Mouse (Mus musculus): ENCODE results near the gene Kdm4a. TPM values are rescaled to one million over a fixed set of nuclear protein-coding genes. Genes with fewer than 3 reads are reported as not detected.
A peak's percentile ranks its signal among the peaks of the same experiment; 100 is the strongest.

Gene Kdm4a
- 39.8 TPM for polyA plus RNA-seq (2021)

- no peaks in the 10 kb centered on the region for H3K27me3 ChIP-seq
- POLR2A ChIA-PET: interaction anchor here (0.7 kb wide), 1 partner anchor 44 kb away, joined by 4 read pairs; no protein-coding TSS in a partner anchor
- peak; percentile 100 for ATAC-seq
- DNase-seq (ENCODE audit: low read depth, low spot score): peak; percentile 95
- CTCF ChIA-PET: interaction anchor here (0.7 to 1.9 kb wide), 8 partner anchors 20 to 252 kb away, joined by 3 to 5 read pairs (median 3); no protein-coding TSS in a partner anchor
- TF ChIP-seq CTCF (IDR thresholded peaks at IDR 0.05): no peak
- in situ Hi-C loops (cut with MboI; ENCODE audit: low pct_unique_long_range_greater_than_20kb): no loop called here
Observed at GRCm38 (mm10) chr4:118179467-118180300, at the start of gene Kdm4a. Gene Kdm4a, minus strand, starts transcription at chr4:118180043.

GRCm38 (mm10) chr4:118229035-118229770 is 49.4 kb upstream of the Kdm4a start:
- POLR2A ChIA-PET: no interaction called here
- H3K27me3 ChIP-seq: no peaks in the 10 kb centered on the region
- DNase-seq (ENCODE audit: low read depth, low spot score) (no peak), ATAC-seq (no peak)
- CTCF ChIA-PET: interaction anchor here (1.6 kb wide), 1 partner anchor 13 kb away, joined by 3 read pairs; no protein-coding TSS in a partner anchor
- in situ Hi-C loops (cut with MboI; ENCODE audit: low pct_unique_long_range_greater_than_20kb): no loop called here
- TF ChIP-seq CTCF (IDR thresholded peaks at IDR 0.05): no peak

GRCm38 (mm10) chr4:118227398-118227797 is 47.6 kb upstream of the Kdm4a start:
- no peak for ATAC-seq
- no peaks in the 10 kb centered on the region for H3K27me3 ChIP-seq
- in situ Hi-C loops (cut with MboI; ENCODE audit: low pct_unique_long_range_greater_than_20kb): no loop called here
- TF ChIP-seq CTCF (IDR thresholded peaks at IDR 0.05): no peak
- POLR2A ChIA-PET: no interaction called here
- DNase-seq (ENCODE audit: low read depth, low spot score): no peak
- CTCF ChIA-PET: interaction anchor here (1.4 kb wide), 1 partner anchor 8 kb away, joined by 3 read pairs; no protein-coding TSS in a partner anchor

GRCm38 (mm10) chr4:118221261-118221660 is 41.4 kb upstream of the Kdm4a start:
- no peak for ATAC-seq
- in situ Hi-C loops (cut with MboI; ENCODE audit: low pct_unique_long_range_greater_than_20kb): no loop called here

GRCm38 (mm10) chr4:118220756-118221155 is 40.9 kb upstream of the Kdm4a start:
- H3K27me3 ChIP-seq: no peaks in the 10 kb centered on the region
- in situ Hi-C loops (cut with MboI; ENCODE audit: low pct_unique_long_range_greater_than_20kb): no loop called here
- TF ChIP-seq CTCF (IDR thresholded peaks at IDR 0.05): no peak
- ChIA-PET CTCF (no interaction called here), POLR2A (no interaction called here)
- no peak for DNase-seq (ENCODE audit: low read depth, low spot score)
- ATAC-seq: no peak

More at GRCm38 (mm10) chr4:118221261-118221660, 41.4 kb upstream of the Kdm4a start:
- POLR2A ChIA-PET: no interaction called here
- CTCF ChIA-PET: no interaction called here
- no peak for DNase-seq (ENCODE audit: low read depth, low spot score)
- H3K27me3 ChIP-seq: no peaks in the 10 kb centered on the region
- no peak for TF ChIP-seq CTCF (IDR thresholded peaks at IDR 0.05)

GRCm38 (mm10) chr4:118219487-118219886 is 39.6 kb upstream of the Kdm4a start:
- no peak for TF ChIP-seq CTCF (IDR thresholded peaks at IDR 0.05)
- in situ Hi-C loops (cut with MboI; ENCODE audit: low pct_unique_long_range_greater_than_20kb): loop anchor here (5.0 kb wide), 1 partner anchor 73 kb away; the partner anchor contains the start of gene Ptprf
- ATAC-seq: peak; percentile 68
- peak; percentile 35 for DNase-seq (ENCODE audit: low read depth, low spot score)
- ChIA-PET CTCF (interaction anchor here (1.3 kb wide), 1 partner anchor 9 kb away, joined by 3 read pairs; no protein-coding TSS in a partner anchor), POLR2A (interaction anchor here (0.6 kb wide), 1 partner anchor 38 kb away, joined by 4 read pairs; no protein-coding TSS in a partner anchor)
- H3K27me3 ChIP-seq: no peaks in the 10 kb centered on the region

GRCm38 (mm10) chr4:118218521-118218920 is 38.7 kb upstream of the Kdm4a start:
- no peaks in the 10 kb centered on the region for H3K27me3 ChIP-seq
- DNase-seq (ENCODE audit: low read depth, low spot score) (no peak), ATAC-seq (no peak)
- no peak for TF ChIP-seq CTCF (IDR thresholded peaks at IDR 0.05)
- in situ Hi-C loops (cut with MboI; ENCODE audit: low pct_unique_long_range_greater_than_20kb): loop anchor here (5.0 kb wide), 1 partner anchor 74 kb away; the partner anchor contains the start of gene Ptprf
- CTCF ChIA-PET: interaction anchor here (0.7 kb wide), 1 partner anchor 74 kb away, joined by 3 read pairs; no protein-coding TSS in a partner anchor
- POLR2A ChIA-PET: no interaction called here

- TF ChIP-seq CTCF (IDR thresholded peaks at IDR 0.05): no peak
- POLR2A ChIA-PET: no interaction called here
- H3K27me3 ChIP-seq: no peaks in the 10 kb centered on the region
- DNase-seq (ENCODE audit: low read depth, low spot score) (no peak), ATAC-seq (no peak)
- CTCF ChIA-PET: interaction anchor here (1.0 kb wide), 1 partner anchor 12 kb away, joined by 3 read pairs; no protein-coding TSS in a partner anchor
- in situ Hi-C loops (cut with MboI; ENCODE audit: low pct_unique_long_range_greater_than_20kb): loop anchor here (5.0 kb wide), 1 partner anchor 75 kb away; the partner anchor contains the start of gene Ptprf
Observed at GRCm38 (mm10) chr4:118216726-118217595, 37.1 kb upstream of the Kdm4a start.

GRCm38 (mm10) chr4:118214891-118215290 is 35.0 kb upstream of the Kdm4a start:
- ChIA-PET POLR2A (no interaction called here), CTCF (interaction anchor here (1.2 to 1.4 kb wide), 2 partner anchors 78 to 85 kb away, joined by 3 to 4 read pairs; no protein-coding TSS in a partner anchor)
- H3K27me3 ChIP-seq: no peaks in the 10 kb centered on the region
- no peak for ATAC-seq
- no peak for TF ChIP-seq CTCF (IDR thresholded peaks at IDR 0.05)
- in situ Hi-C loops (cut with MboI; ENCODE audit: low pct_unique_long_range_greater_than_20kb): loop anchor here (5.0 kb wide), 1 partner anchor 77 kb away; the partner anchor contains the start of gene Ptprf
- DNase-seq (ENCODE audit: low read depth, low spot score): no peak

Data from Patski (cell line).